Mouse (Mus musculus): ENCODE results near the gene Armc7. TPM values are rescaled to one million over a fixed set of nuclear protein-coding genes. Genes with fewer than 3 reads are reported as not detected.
"Not testable (repeated sequence)": the region's sequence is repeated elsewhere in the genome, so short reads cannot be mapped to it uniquely, and the experiment has no call there.

The Armc7 gene
- total and polyA plus RNA-seq, 3 experiments, result 7.5 to 12.5 (median 8.7) TPM

DNA sequence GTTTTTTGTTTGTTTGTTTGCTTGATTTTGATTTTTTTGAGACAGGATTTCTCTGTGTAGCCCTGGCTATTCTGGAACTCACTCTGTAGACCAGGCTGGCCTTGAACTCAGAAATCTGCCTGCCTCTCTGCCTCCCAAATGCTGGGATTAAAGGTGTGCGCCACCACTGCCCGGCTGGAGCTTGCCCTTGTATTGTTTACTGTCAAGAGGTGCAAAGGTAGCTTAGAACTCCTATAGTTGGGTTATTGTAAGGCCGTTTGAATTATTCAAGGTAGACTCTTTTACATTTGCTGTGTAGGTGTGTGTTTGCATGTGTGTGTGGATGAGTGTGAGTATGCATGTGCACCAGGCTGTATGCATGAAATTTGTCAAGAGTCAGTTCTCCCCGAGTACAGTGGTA is 1.2 kb downstream of the Armc7 start:
- Histone ChIP-seq H3K4me2 (ENCODE audit: insufficient read depth, low read depth, poor library complexity, severe bottlenecking) (peak overlapping the region; percentile 91), H3K9ac (ENCODE audit: insufficient read depth, low read depth) (peak overlapping the region; percentile 68), H3K36me3 (replicated peaks in 1 of 2; ENCODE audit: control insufficient read depth in 1 of 2, insufficient read depth in 1 of 2, low read length in 1 of 2) (peaks cover 13 to 26% of the 10 kb centered on the region in 2 experiments), H3K4me3 (replicated peaks in 1 of 3; ENCODE audit: low read depth in 2 of 3, low read length in 2 of 3, poor library complexity in 1 of 3) (peak overlapping the region; percentile 80 to 93 (median 84)), H3K27ac (ENCODE audit: insufficient read depth, low read depth) (peak overlapping the region; percentile 93), H3K79me2 (replicated peaks; ENCODE audit: control insufficient read depth, extremely low read depth, insufficient read depth, poor library complexity, severe bottlenecking) (peaks cover 32% of the 10 kb centered on the region), H3K4me1 (ENCODE audit: control insufficient read depth in 1 of 2, insufficient read depth in 2 of 2) (peaks cover 10 to 53% of the 10 kb centered on the region in 2 experiments)
- TF ChIP-seq ELF1 (IDR thresholded peaks at IDR 0.05; ENCODE audit: low read depth, low read length) (peak; percentile 25; the same call in 1 of the 2 replicates), CHD1 (IDR thresholded peaks at IDR 0.05; ENCODE audit: low read depth, low read length) (0 out of 2 replicates have a peak, but pooled peaks have one; percentile 22), TBP (conservative IDR thresholded peaks at IDR 0.05; ENCODE audit: low read depth, low read length) (peak; percentile 81; the same call in 1 of the 2 replicates)
- H3K27me3 ChIP-seq (replicated peaks); dilution Hi-C loops (cut with MboI; ENCODE audit: extremely low pct_ligation_motif_present, extremely low pct_unique_long_range_greater_than_20kb, low sequenced_read_pairs); H3K9me3 ChIP-seq (replicated peaks; ENCODE audit: low read length): not testable (repeated sequence)
- peak; percentile 27 for DNase-seq (ENCODE audit: extremely low read depth)
- in situ Hi-C loops (cut with MboI; ENCODE audit: low pct_ligation_motif_present, low pct_unique_long_range_greater_than_20kb, low sequenced_read_pairs), result loop anchor here (10.0 kb wide), 2 partner anchors 62 to 262 kb away; partner anchors contain the start of gene Atp5h

- Histone ChIP-seq H3K9ac (ENCODE audit: insufficient read depth, low read depth) (peak overlapping the region; percentile 68), H3K4me1 (ENCODE audit: control insufficient read depth in 1 of 2, insufficient read depth in 2 of 2) (peaks cover 6 to 46% of the 10 kb centered on the region in 2 experiments), H3K27ac (ENCODE audit: insufficient read depth, low read depth) (peak overlapping the region; percentile 93), H3K4me2 (ENCODE audit: insufficient read depth, low read depth, poor library complexity, severe bottlenecking) (peak overlapping the region; percentile 91), H3K4me3 (replicated peaks in 1 of 3; ENCODE audit: low read depth in 2 of 3, low read length in 2 of 3, poor library complexity in 1 of 3) (peak overlapping the region; percentile 80 to 93 (median 84)), H3K36me3 (replicated peaks in 1 of 2; ENCODE audit: control insufficient read depth in 1 of 2, insufficient read depth in 1 of 2, low read length in 1 of 2) (peaks cover 13 to 32% of the 10 kb centered on the region in 2 experiments), H3K79me2 (replicated peaks; ENCODE audit: control insufficient read depth, extremely low read depth, insufficient read depth, poor library complexity, severe bottlenecking) (peaks cover 32% of the 10 kb centered on the region)
- dilution Hi-C loops (cut with MboI; ENCODE audit: extremely low pct_ligation_motif_present, extremely low pct_unique_long_range_greater_than_20kb, low sequenced_read_pairs); H3K27me3 ChIP-seq (replicated peaks); H3K9me3 ChIP-seq (replicated peaks; ENCODE audit: low read length): not testable (repeated sequence)
- TF ChIP-seq SIN3A (IDR thresholded peaks at IDR 0.05; ENCODE audit: low read length), result peak; percentile 67
- peak; percentile 70 for TF ChIP-seq NELFE (IDR thresholded peaks at IDR 0.05; ENCODE audit: low read depth, low read length)
- TF ChIP-seq TBP (conservative IDR thresholded peaks at IDR 0.05; ENCODE audit: low read depth, low read length), result peak; percentile 78
- TF ChIP-seq TCF12 (IDR thresholded peaks at IDR 0.05; ENCODE audit: low read depth, low read length), result peak; percentile 52; the same call in 1 of the 2 replicates
- TF ChIP-seq NRF1 (IDR thresholded peaks at IDR 0.05; ENCODE audit: low read depth, low read length), result peak; percentile 43; the same call in 1 of the 2 replicates
- TF ChIP-seq ELF1 (IDR thresholded peaks at IDR 0.05; ENCODE audit: low read depth, low read length), result peak; percentile 50; the same call in 1 of the 2 replicates
- peak; percentile 63 for TF ChIP-seq POLR2A (IDR thresholded peaks at IDR 0.05; ENCODE audit: low read depth, low read length)
- 0 out of 2 replicates have a peak, but pooled peaks have one; percentile 23 for TF ChIP-seq CHD1 (IDR thresholded peaks at IDR 0.05; ENCODE audit: low read depth, low read length)
- TF ChIP-seq HCFC1 (IDR thresholded peaks at IDR 0.05; ENCODE audit: low read depth, low read length), result peak; percentile 57
- DNase-seq (ENCODE audit: extremely low read depth), result peak; percentile 74
- in situ Hi-C loops (cut with MboI; ENCODE audit: low pct_ligation_motif_present, low pct_unique_long_range_greater_than_20kb, low sequenced_read_pairs), result loop anchor here (10.0 kb wide), 2 partner anchors 63 to 263 kb away; partner anchors contain the start of gene Atp5h
Measured at GRCm38 (mm10) chr11:115477388-115477787, 1.9 kb downstream of the Armc7 start.

DNA sequence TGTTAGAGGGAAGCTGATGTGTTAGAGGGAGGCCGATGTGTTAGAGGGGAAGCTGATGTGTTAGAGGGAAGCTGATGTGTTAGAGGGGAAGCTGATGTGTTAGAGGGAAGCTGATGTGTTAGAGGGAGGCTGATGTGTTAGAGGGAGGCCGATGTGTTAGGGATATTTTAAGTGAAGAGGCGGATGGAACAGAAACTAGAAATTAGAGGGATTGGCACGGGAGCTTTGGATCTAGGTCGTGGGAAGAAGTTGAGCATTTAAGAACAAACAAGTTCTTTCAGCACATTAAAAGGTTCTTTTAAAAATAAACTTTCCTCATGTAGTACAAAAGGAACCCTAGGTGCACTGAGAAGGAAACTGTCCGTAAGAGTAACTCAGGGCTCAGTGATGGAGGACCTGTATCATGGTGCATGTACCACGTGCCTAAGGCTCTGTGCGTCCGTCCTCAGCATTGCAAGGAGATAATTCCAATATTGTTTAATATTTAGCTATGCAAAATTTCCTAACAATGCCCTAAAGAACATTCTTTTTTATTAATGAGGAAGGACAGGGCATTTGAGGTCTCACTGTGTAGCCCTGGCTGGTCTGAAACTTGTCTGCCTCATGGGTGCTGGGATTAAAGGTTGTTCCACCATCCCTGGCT is 3.0 kb downstream of the Armc7 start:
- in situ Hi-C loops (cut with MboI; ENCODE audit: low pct_ligation_motif_present, low pct_unique_long_range_greater_than_20kb, low sequenced_read_pairs), result loop anchor here (10.0 kb wide), 2 partner anchors 64 to 264 kb away; partner anchors contain the start of gene Atp5h
- H3K27ac ChIP-seq (ENCODE audit: insufficient read depth, low read depth), result peak overlapping the region; percentile 93
- H3K4me1 ChIP-seq (ENCODE audit: control insufficient read depth in 1 of 2, insufficient read depth in 2 of 2), result peaks cover 2 to 36% of the 10 kb centered on the region in 2 experiments; a peak in 3 of 4 replicates

More for the DNA sequence above, 3.0 kb downstream of the Armc7 start:
- H3K27me3 ChIP-seq (replicated peaks), result no peaks in the 10 kb centered on the region
- peaks cover 13 to 42% of the 10 kb centered on the region in 2 experiments for H3K36me3 ChIP-seq (replicated peaks in 1 of 2; ENCODE audit: control insufficient read depth in 1 of 2, insufficient read depth in 1 of 2, low read length in 1 of 2)
- no peaks in the 10 kb centered on the region for H3K9me3 ChIP-seq (replicated peaks; ENCODE audit: low read length)
- peaks cover 32% of the 10 kb centered on the region for H3K79me2 ChIP-seq (replicated peaks; ENCODE audit: control insufficient read depth, extremely low read depth, insufficient read depth, poor library complexity, severe bottlenecking)
- peak; percentile 24 for DNase-seq (ENCODE audit: extremely low read depth)
- TF ChIP-seq KAT2A (IDR thresholded peaks at IDR 0.05; ENCODE audit: insufficient replicate concordance, low read length) (no peak), USF2 (conservative IDR thresholded peaks at IDR 0.05; ENCODE audit: low read depth, low read length) (peak; percentile 50), PAX5 (IDR thresholded peaks at IDR 0.05; ENCODE audit: low read length) (no peak), USF1 (IDR thresholded peaks at IDR 0.05; ENCODE audit: low read depth, low read length) (peak; percentile 40), MAX (IDR thresholded peaks at IDR 0.05; ENCODE audit: low read length) (peak; percentile 82), MYC (IDR thresholded peaks at IDR 0.05; ENCODE audit: low read depth, low read length) (peak; percentile 91), HCFC1 (IDR thresholded peaks at IDR 0.05; ENCODE audit: low read depth, low read length) (no peak), MXI1 (IDR thresholded peaks at IDR 0.05; ENCODE audit: low read depth, low read length) (peak; percentile 35; the same call in 1 of the 2 replicates), NRF1 (IDR thresholded peaks at IDR 0.05; ENCODE audit: low read depth, low read length) (no peak), MAZ (IDR thresholded peaks at IDR 0.05; ENCODE audit: low read depth, low read length) (no peak)
- peak overlapping the region; percentile 71 for H3K4me2 ChIP-seq (ENCODE audit: insufficient read depth, low read depth, poor library complexity, severe bottlenecking)
- peak overlapping the region; percentile 46 to 80 (median 54) for H3K4me3 ChIP-seq (replicated peaks in 1 of 3; ENCODE audit: low read depth in 2 of 3, low read length in 2 of 3, poor library complexity in 1 of 3)
- peak overlapping the region; percentile 68 for H3K9ac ChIP-seq (ENCODE audit: insufficient read depth, low read depth)
- dilution Hi-C loops (cut with MboI; ENCODE audit: extremely low pct_ligation_motif_present, extremely low pct_unique_long_range_greater_than_20kb, low sequenced_read_pairs), result no loop called here
